Mouse (Mus musculus) kidney, postnatal 4 days (tissue): ENCODE data around the gene Idi1.
"Not testable (repeated sequence)": the region's sequence is repeated elsewhere in the genome, so short reads cannot be mapped to it uniquely, and the experiment has no call there.

Experiments
- DNase-seq, 2 experiments: peaks; one replicate each; pipeline ENCODE4 v3.0.0; 2021; ENCODE audit warnings: mixed read lengths in 2 of 2

Gene Idi1

GRCm38 (mm10) chr13:8905986-8906385 is 20.7 kb downstream of the Idi1 start:
- DNase-seq, result not testable (repeated sequence)

- not testable (repeated sequence) for DNase-seq
These were observed 28.6 kb downstream of the Idi1 start for GRCm38 (mm10) chr13:8913890-8914289.

DNA sequence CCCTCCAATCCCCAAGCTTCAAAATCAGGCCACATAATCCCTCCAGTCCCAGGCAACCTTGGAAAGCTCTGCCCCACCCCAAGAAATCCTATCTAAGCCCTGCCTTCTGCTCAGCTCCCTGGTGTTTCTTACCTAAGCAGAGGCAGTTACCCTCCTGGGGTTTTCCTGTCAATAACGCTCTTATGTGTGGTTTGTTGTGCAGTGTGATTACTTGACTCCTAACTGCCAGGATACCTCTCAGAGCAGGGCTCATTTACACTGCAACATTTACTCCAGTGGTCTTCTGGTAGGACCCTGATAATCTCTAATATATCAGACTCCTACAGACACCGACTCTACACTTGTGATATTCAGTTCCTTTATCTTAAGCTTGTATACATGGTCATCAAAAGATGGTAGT is 48.2 kb downstream of the Idi1 start:
- DNase-seq, result no peak

- DNase-seq, result not testable (repeated sequence)
These were observed 52.4 kb downstream of the Idi1 start for GRCm38 (mm10) chr13:8937611-8938140.

- not testable (repeated sequence) for DNase-seq
These were observed 55.8 kb downstream of the Idi1 start for GRCm38 (mm10) chr13:8941110-8941509.

DNA sequence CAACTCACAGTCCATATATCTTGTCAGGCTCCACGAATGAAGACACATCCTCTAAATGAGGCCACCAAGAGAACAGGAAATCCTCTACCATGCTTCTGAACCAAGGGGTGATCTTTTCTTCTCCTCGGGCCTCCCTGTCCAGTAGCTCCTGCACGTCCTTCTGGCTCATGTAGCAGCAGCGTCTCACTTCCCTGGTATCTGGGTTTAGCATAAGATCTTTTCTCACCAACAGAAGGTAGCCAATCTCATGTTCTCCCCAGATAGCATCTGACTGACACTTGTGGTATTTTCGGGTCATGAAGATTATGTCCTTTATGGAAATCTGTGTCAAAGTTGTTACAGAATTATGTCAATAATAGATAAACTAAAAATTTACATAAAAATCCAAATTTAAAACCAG is 56.4 kb downstream of the Idi1 start:
- not testable (repeated sequence) for DNase-seq
